Mouse (Mus musculus) forebrain, embryonic 14.5 days (tissue): ENCODE measurements around the gene Fkbp10. TPM values are rescaled to one million over a fixed set of nuclear protein-coding genes. Genes with fewer than 3 reads are reported as not detected.

Experiments
- ATAC-seq: fragments of 200-750 bp; cut with Nextera tagmentation; 2 replicates; pipeline ENCODE4 v1.8.0; 2017; ENCODE audit warnings: mild to moderate bottlenecking, moderate library complexity
- DNase-seq: peaks from one replicate; pipeline ENCODE4 v3.0.0-alpha.2; 2015; ENCODE audit warnings: low spot score
- H3K27ac ChIP-seq: fragments of 300-500 bp; sonication (generic); 2 replicates; pipeline ENCODE4 v1.5.1; 2014; ENCODE audit warnings: low read depth, mild to moderate bottlenecking, control low read depth, low read length, moderate library complexity
- H3K27me3 ChIP-seq: fragments of 300-500 bp; sonication (generic); replicated peaks from 2 replicates; pipeline ENCODE4 v1.6.1; 2014; ENCODE audit warnings: low read length, control low read depth, mixed read lengths; ENCODE audit not compliant: control insufficient read depth, insufficient read depth
- H3K36me3 ChIP-seq: fragments of 300-500 bp; sonication (generic); 2 replicates; pipeline ENCODE4 v1.6.1; 2014; ENCODE audit warnings: low read length, control low read depth; ENCODE audit not compliant: control insufficient read depth, insufficient read depth
- H3K4me1 ChIP-seq: fragments of 300-500 bp; sonication (generic); 2 replicates; pipeline ENCODE4 v1.6.1; 2014; ENCODE audit warnings: antibody characterized with exemption, low read length, control low read depth; ENCODE audit not compliant: control insufficient read depth, insufficient read depth
- H3K4me2 ChIP-seq: fragments of 300-500 bp; sonication (generic); 2 replicates; pipeline ENCODE4 v1.6.1; 2014; ENCODE audit warnings: mild to moderate bottlenecking, control low read depth, low read length
- H3K4me3 ChIP-seq: fragments of 300-500 bp; sonication (generic); 2 replicates; pipeline ENCODE4 v1.5.1; 2014; ENCODE audit warnings: low read depth, low read length, control low read depth
- H3K9ac ChIP-seq: fragments of 300-500 bp; sonication (generic); 2 replicates; pipeline ENCODE4 v1.6.1; 2014; ENCODE audit warnings: mild to moderate bottlenecking, low read length, control low read depth, moderate library complexity
- H3K9me3 ChIP-seq: fragments of 300-500 bp; sonication (generic); replicated peaks from 2 replicates; pipeline ENCODE4 v1.6.1; 2016; ENCODE audit warnings: low read length, control low read depth, mixed read lengths; ENCODE audit not compliant: control insufficient read depth
- WGBS: fragments of 180-500 bp; shearing (Covaris S2); extraction: QIAGEN DNeasy Blood & Tissue Kit; methylation state at CpG from one replicate; pipeline ENCODE4 v1.1.7; 2014; 5-methylcytosine and 5-hydroxymethylcytosine counted together
- polyA plus RNA-seq: library from polyadenylated mRNA; unstranded; fragments of >200 nt; fragmentation: Nextera tagmentation; extraction: Ambion mirVana; gene quantifications from 2 replicates; pipeline ENCODE4 v1.2.1, GENCODE M21; 2014

Gene Fkbp10
- polyA plus RNA-seq, 1 experiment from 2014 or later: 16.1 TPM

DNA sequence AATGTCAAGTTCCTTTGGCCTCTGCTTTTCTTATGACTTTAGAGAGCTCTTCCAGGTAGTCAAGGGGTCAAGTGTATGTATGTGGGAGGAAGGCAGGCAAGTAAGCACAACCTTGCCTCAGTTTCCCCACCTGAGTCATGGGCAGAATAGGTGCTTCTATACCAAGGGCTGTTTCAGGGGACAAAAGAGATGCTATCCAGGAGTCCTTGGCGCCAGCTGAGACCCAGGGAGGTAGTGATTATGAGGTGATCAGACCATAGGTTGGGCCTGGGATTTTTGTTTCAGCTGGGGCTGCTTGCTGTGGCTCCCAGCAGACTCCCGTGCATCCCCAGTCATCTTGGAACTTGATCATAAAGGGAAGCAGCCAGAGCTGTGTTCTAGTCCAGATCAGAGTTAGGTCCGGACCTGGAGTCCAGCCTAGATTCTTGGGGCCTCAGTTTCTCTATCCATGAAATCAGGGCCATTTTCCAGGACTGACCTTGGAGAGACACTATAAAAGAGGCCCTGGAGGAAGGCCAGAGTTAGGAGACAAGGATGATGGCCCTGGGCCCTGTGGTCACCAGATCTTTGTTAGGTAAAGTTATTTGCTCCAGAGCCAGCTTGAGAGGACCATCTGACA lies 10.9 kb upstream of the Fkbp10 start:
- WGBS: 87% methylated on average over 3 of the region's 3 CpGs
- H3K36me3 ChIP-seq: peaks cover 6% of the 10 kb centered on the region; the same call in 1 of the 2 replicates
- H3K9ac ChIP-seq: no peak overlapping the region
- ATAC-seq (no peak), DNase-seq (no peak)
- H3K4me3 ChIP-seq: no peak overlapping the region
- H3K27ac ChIP-seq: no peak overlapping the region
- H3K4me2 ChIP-seq: no peak overlapping the region
- peaks cover 3% of the 10 kb centered on the region; the same call in 1 of the 2 replicates for H3K4me1 ChIP-seq
- no peaks in the 10 kb centered on the region for H3K27me3 ChIP-seq
- H3K9me3 ChIP-seq: no peaks in the 10 kb centered on the region

- WGBS: 81% methylated on average over 8 of the region's 8 CpGs
- Histone ChIP-seq H3K4me3 (no peak overlapping the region), H3K4me1 (peaks cover 3% of the 10 kb centered on the region; the same call in 1 of the 2 replicates), H3K4me2 (no peak overlapping the region), H3K27ac (no peak overlapping the region), H3K9ac (no peak overlapping the region), H3K9me3 (no peaks in the 10 kb centered on the region), H3K36me3 (peaks cover 6% of the 10 kb centered on the region; the same call in 1 of the 2 replicates), H3K27me3 (no peaks in the 10 kb centered on the region)
- ATAC-seq (no peak), DNase-seq (no peak)
Observed at GRCm38 (mm10) chr11:100406273-100406672, 9.2 kb upstream of the Fkbp10 start.

GRCm38 (mm10) chr11:100406995-100407705 lies 8.3 kb upstream of the Fkbp10 start:
- no peak overlapping the region for H3K9ac ChIP-seq
- H3K4me2 ChIP-seq: no peak overlapping the region
- peaks cover 6% of the 10 kb centered on the region; the same call in 1 of the 2 replicates for H3K36me3 ChIP-seq
- H3K27ac ChIP-seq: no peak overlapping the region
- DNase-seq: no peak
- H3K4me1 ChIP-seq: peaks cover under 1% of the 10 kb centered on the region; the same call in 1 of the 2 replicates
- WGBS: 82% methylated on average over 5 of the region's 5 CpGs
- H3K27me3 ChIP-seq: no peaks in the 10 kb centered on the region
- H3K4me3 ChIP-seq: no peak overlapping the region
- ATAC-seq: no peak
- no peaks in the 10 kb centered on the region for H3K9me3 ChIP-seq

- Histone ChIP-seq H3K36me3 (peaks cover 6% of the 10 kb centered on the region; the same call in 1 of the 2 replicates), H3K9me3 (no peaks in the 10 kb centered on the region), H3K9ac (no peak overlapping the region), H3K4me2 (no peak overlapping the region), H3K4me3 (no peak overlapping the region), H3K27ac (no peak overlapping the region), H3K27me3 (no peaks in the 10 kb centered on the region), H3K4me1 (no peaks in the 10 kb centered on the region)
- ATAC-seq (no peak), DNase-seq (peak; percentile 73)
- WGBS: 46% methylated on average over 10 of the region's 10 CpGs
Observed at GRCm38 (mm10) chr11:100408076-100408834, 7.2 kb upstream of the Fkbp10 start.

DNA sequence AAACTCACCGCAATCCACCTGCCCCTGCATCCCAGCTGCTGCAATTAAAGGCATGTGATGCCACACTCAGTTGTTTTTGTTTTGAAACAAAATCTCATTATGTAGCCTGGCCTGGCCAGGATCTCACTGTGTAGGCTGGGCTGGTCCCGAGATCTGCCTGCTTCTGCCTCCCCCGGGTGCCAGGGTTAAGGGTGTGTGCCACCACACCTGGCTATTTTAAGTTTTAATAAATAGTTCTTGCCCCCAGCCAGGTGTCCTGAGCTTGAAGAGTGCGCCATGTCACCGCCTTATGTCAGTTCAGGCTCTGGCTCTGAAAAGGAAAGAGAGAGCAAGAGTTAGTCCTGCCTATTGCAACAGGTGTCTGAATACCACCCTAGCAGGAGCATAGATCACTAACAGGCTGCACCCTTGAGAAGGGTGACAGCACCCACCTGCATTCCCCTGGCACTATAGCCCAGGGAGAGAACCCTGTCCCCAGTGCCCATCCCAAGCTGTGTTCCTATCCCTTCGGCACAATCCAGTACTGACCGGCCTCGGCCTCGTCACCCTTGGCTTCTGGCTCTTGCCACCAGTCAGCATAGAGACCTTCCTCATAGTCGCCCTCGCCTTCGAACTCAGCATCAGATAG lies 6.5 kb upstream of the Fkbp10 start:
- no peak overlapping the region for H3K27ac ChIP-seq
- H3K27me3 ChIP-seq: no peaks in the 10 kb centered on the region
- DNase-seq: no peak
- 92% methylated on average over 12 of the region's 12 CpGs for WGBS
- no peak overlapping the region for H3K4me2 ChIP-seq
- H3K36me3 ChIP-seq: peaks cover 6% of the 10 kb centered on the region; the same call in 1 of the 2 replicates
- H3K9ac ChIP-seq: no peak overlapping the region
- H3K4me3 ChIP-seq: no peak overlapping the region
- ATAC-seq: no peak
- H3K4me1 ChIP-seq: no peaks in the 10 kb centered on the region
- H3K9me3 ChIP-seq: no peaks in the 10 kb centered on the region

- Histone ChIP-seq H3K27ac (no peak overlapping the region), H3K36me3 (peaks cover 6% of the 10 kb centered on the region; the same call in 1 of the 2 replicates), H3K4me3 (no peak overlapping the region), H3K4me1 (no peaks in the 10 kb centered on the region), H3K9ac (no peak overlapping the region), H3K9me3 (no peaks in the 10 kb centered on the region), H3K4me2 (no peak overlapping the region), H3K27me3 (no peaks in the 10 kb centered on the region)
- no peak for DNase-seq
- no peak for ATAC-seq
- WGBS: 89% methylated on average over 3 of the region's 3 CpGs
Observed at GRCm38 (mm10) chr11:100409686-100410085, 5.8 kb upstream of the Fkbp10 start.

DNA sequence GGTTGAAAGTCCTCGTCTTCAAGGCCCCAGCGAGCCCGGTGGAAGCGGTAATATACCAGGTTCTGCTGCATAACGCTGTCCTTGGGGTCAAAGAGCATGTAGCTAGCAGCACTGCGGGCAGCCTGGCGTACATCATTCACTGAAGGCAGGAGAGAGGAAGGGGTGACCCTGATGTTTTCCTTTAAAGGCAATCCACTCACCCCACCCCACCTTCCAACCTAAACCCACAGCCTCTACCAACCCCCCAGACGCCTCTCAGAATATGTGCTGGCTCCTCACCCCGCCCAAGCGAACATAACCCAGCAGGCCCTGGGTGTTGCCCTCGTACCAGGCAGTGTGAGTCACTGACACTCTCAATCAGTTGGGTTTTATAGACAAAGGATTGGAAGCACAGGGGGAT lies 3.8 kb upstream of the Fkbp10 start:
- no peak for ATAC-seq
- no peaks in the 10 kb centered on the region for H3K4me1 ChIP-seq
- no peaks in the 10 kb centered on the region for H3K9me3 ChIP-seq
- no peak overlapping the region for H3K9ac ChIP-seq
- 83% methylated on average over 11 of the region's 11 CpGs for WGBS
- no peak overlapping the region for H3K4me3 ChIP-seq
- peaks cover 13% of the 10 kb centered on the region; the same call in 1 of the 2 replicates for H3K27me3 ChIP-seq
- no peak for DNase-seq
- H3K27ac ChIP-seq: no peak overlapping the region
- H3K4me2 ChIP-seq: no peak overlapping the region
- H3K36me3 ChIP-seq: peaks cover 6% of the 10 kb centered on the region; the same call in 1 of the 2 replicates

- H3K4me3 ChIP-seq: peak overlapping the region; percentile 56
- 74% methylated on average over 11 of the region's 11 CpGs for WGBS
Observed at GRCm38 (mm10) chr11:100413541-100413940, 2.0 kb upstream of the Fkbp10 start.

More at GRCm38 (mm10) chr11:100413541-100413940, 2.0 kb upstream of the Fkbp10 start:
- peaks cover 13% of the 10 kb centered on the region; the same call in 1 of the 2 replicates for H3K27me3 ChIP-seq
- H3K9ac ChIP-seq: peak overlapping the region; percentile 70; the same call in 1 of the 2 replicates
- no peaks in the 10 kb centered on the region for H3K4me1 ChIP-seq
- no peaks in the 10 kb centered on the region for H3K9me3 ChIP-seq
- ATAC-seq (no peak), DNase-seq (no peak)
- peaks cover 6% of the 10 kb centered on the region; the same call in 1 of the 2 replicates for H3K36me3 ChIP-seq
- peak overlapping the region; percentile 64 for H3K4me2 ChIP-seq
- H3K27ac ChIP-seq: no peak overlapping the region
